Mouse (Mus musculus) gastrocnemius, adult 2 months (tissue): ENCODE measurements at regions not wholly inside any gene's neighbourhood (a gene's known extent, or its start where the extent isn't known, plus 50 kb on each side); places are given as distances from the start of the nearest gene placed in this dataset.
"Not testable (repeated sequence)": the region's sequence is repeated elsewhere in the genome, so short reads cannot be mapped to it uniquely, and the experiment has no call there.

ENCODE experiments used
- DNase-seq: peaks from one replicate; pipeline ENCODE4 v3.0.0; 2022
- H3K27ac ChIP-seq: fragments of 200-600 bp; 2 replicates; pipeline ENCODE4 v1.8.1; 2022; ENCODE audit warnings: mild to moderate bottlenecking
- H3K4me3 ChIP-seq: fragments of 200-600 bp; 2 replicates; pipeline ENCODE4 v1.8.1; 2022; ENCODE audit warnings: mild to moderate bottlenecking, moderate library complexity
- CTCF ChIP-seq: fragments of 200-600 bp; IDR thresholded peaks from 2 replicates; pipeline ENCODE4 v1.8.1; 2022; ENCODE audit warnings: antibody characterized with exemption, mild to moderate bottlenecking, moderate library complexity
- intact Hi-C: fragments of 180-260 bp; cut with DNase I; formaldehyde crosslinking; loops from one replicate; pipeline ENCODE4 v1.15.1; 2025

DNA sequence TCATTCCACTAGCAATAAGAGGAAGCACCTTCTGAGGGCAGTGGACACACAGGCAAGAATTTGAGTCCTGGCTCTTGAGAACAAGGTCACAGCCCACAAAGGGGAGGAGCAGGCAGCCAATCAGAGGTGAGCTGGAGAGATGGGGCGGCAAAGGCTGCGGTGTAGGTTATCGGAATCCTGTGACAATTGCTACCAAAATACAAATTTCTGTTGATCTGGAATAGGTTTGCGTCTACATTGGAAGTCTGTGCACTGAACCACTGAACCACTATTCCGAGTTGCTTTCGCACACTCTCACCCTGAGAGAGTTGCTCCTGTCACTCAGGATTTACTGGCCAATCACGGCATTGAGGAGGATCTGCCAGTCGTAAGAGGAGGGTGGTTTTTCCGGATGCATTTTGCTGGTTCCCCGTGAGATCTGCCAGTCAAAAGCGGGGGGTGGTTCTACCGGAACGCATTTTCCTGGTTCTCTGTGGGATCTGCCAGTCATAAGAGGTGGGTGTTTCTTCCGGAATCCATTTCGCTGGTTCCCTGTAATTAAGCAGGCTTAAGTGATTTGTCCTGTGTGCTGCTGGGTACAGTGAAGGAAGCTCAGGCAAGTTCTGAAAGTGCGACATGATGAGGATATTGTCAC is 59.2 kb upstream of the Zfp960 start:
- Histone ChIP-seq H3K4me3 (peak overlapping the region; percentile 80), H3K27ac (peak overlapping the region; percentile 80)
- intact Hi-C loops: not testable (repeated sequence)
- TF ChIP-seq CTCF: peak; percentile 14; the same call in 1 of the 2 replicates
- DNase-seq: peak; percentile 87

DNA sequence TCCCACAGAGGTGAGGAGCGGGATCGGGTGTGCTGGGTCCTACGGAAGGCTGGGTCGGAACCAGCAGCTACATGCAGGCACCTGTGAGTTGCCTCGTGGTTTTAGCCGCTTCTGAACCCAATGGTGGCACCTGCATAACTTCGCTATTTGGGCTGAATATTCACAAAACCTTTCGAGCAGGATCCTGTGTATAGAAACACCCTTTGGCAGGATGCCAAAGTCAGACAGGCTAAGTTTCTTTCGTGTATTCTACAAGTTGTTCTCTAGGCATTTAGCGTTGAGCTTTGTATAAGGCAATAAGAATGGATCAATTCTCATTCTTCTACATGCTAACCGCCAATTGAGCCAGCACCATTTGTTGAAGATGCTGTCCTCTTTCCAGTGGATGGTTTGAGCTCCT is 58.6 kb upstream of the Zfp960 start:
- Histone ChIP-seq H3K27ac (peak overlapping the region; percentile 77), H3K4me3 (peak overlapping the region; percentile 80)
- intact Hi-C loops, DNase-seq: not testable (repeated sequence)
